Mouse (Mus musculus): ENCODE measurements at regions not wholly inside any gene's neighbourhood (a gene's known extent, or its start where the extent isn't known, plus 50 kb on each side); places are given as distances from the start of the nearest gene placed in this dataset.

GRCm38 (mm10) chr1:128781871-128782270, 189.8 kb upstream of the Cxcr4 start:
- no peak for DNase-seq (ENCODE audit: low spot score in 2 of 2)

GRCm38 (mm10) chr1:128781311-128781710, 189.2 kb upstream of the Cxcr4 start:
- DNase-seq (ENCODE audit: low spot score in 2 of 2) = no peak

GRCm38 (mm10) chr1:128779586-128780158, 187.6 kb upstream of the Cxcr4 start:
- DNase-seq (ENCODE audit: low spot score in 2 of 2) = no peak

GRCm38 (mm10) chr1:128772440-128772839, 180.3 kb upstream of the Cxcr4 start:
- DNase-seq (ENCODE audit: low spot score in 2 of 2) = no peak

- DNase-seq (ENCODE audit: low spot score in 2 of 2) = no peak
Measured at GRCm38 (mm10) chr1:128770786-128771185, 178.7 kb upstream of the Cxcr4 start.

- no peak for DNase-seq (ENCODE audit: low spot score in 2 of 2)
Measured at GRCm38 (mm10) chr1:128767991-128768390, 175.9 kb upstream of the Cxcr4 start.

- DNase-seq (ENCODE audit: low spot score in 2 of 2) = no peak
Measured at GRCm38 (mm10) chr1:128767415-128767814, 175.3 kb upstream of the Cxcr4 start.

- no peak for DNase-seq (ENCODE audit: low spot score in 2 of 2)
Measured at GRCm38 (mm10) chr1:128766894-128767268, 174.8 kb upstream of the Cxcr4 start.

- DNase-seq (ENCODE audit: low spot score in 2 of 2) = no peak
Measured at GRCm38 (mm10) chr1:128766193-128766893, 174.2 kb upstream of the Cxcr4 start.

GRCm38 (mm10) chr1:128765626-128766025, 173.5 kb upstream of the Cxcr4 start:
- no peak for DNase-seq (ENCODE audit: low spot score in 2 of 2)

- no peak for DNase-seq (ENCODE audit: low spot score in 2 of 2)
Measured at GRCm38 (mm10) chr1:128765142-128765541, 173.0 kb upstream of the Cxcr4 start.

GRCm38 (mm10) chr1:128762854-128763253, 170.8 kb upstream of the Cxcr4 start:
- DNase-seq (ENCODE audit: low spot score in 2 of 2) = no peak

GRCm38 (mm10) chr1:128762076-128762475, 170.0 kb upstream of the Cxcr4 start:
- DNase-seq (ENCODE audit: low spot score in 2 of 2) = no peak

- DNase-seq (ENCODE audit: low spot score in 2 of 2) = no peak
Measured at GRCm38 (mm10) chr1:128758802-128759481, 166.8 kb upstream of the Cxcr4 start.

- no peak for DNase-seq (ENCODE audit: low spot score in 2 of 2)
Measured at GRCm38 (mm10) chr1:128758294-128758801, 166.3 kb upstream of the Cxcr4 start.

GRCm38 (mm10) chr1:128753427-128754012, 161.4 kb upstream of the Cxcr4 start:
- DNase-seq (ENCODE audit: low spot score in 2 of 2) = no peak

- DNase-seq (ENCODE audit: low spot score in 2 of 2) = no peak
Measured at GRCm38 (mm10) chr1:128749437-128749994, 157.4 kb upstream of the Cxcr4 start.

GRCm38 (mm10) chr1:128747196-128747790, 155.2 kb upstream of the Cxcr4 start:
- DNase-seq (ENCODE audit: low spot score in 2 of 2) = no peak

GRCm38 (mm10) chr1:128746461-128747009, 154.4 kb upstream of the Cxcr4 start:
- DNase-seq (ENCODE audit: low spot score in 2 of 2) = no peak

GRCm38 (mm10) chr1:128740616-128741015, 148.5 kb upstream of the Cxcr4 start:
- DNase-seq (ENCODE audit: low spot score in 2 of 2) = no peak

GRCm38 (mm10) chr1:128738152-128738551, 146.1 kb upstream of the Cxcr4 start:
- DNase-seq (ENCODE audit: low spot score in 2 of 2) = no peak
